Mouse (Mus musculus) kidney, embryonic 15.5 days (tissue): ENCODE data around the gene Cerkl. TPM values are rescaled to one million over a fixed set of nuclear protein-coding genes. Genes with fewer than 3 reads are reported as not detected.

Experiments used
- polyA plus RNA-seq: library from polyadenylated mRNA; unstranded; fragments of >200 nt; fragmentation: Nextera tagmentation; extraction: Ambion mirVana; gene quantifications from 2 replicates; pipeline ENCODE4 v1.2.1, GENCODE M21; 2015

The Cerkl gene
- polyA plus RNA-seq, 1 experiment from 2014 or later = 2.3 TPM

Other genes with a start within 250 kb of the Cerkl start
- 4.9 and 5.5 TPM in 2 replicates for gene Itga4, start 201.4 kb downstream of the Cerkl start, polyA plus RNA-seq
- gene Neurod1, start within 50 bp of the Cerkl start, polyA plus RNA-seq = 0.05 TPM in 1 of 2 replicates, not detected in the other
- gene Itprid2, start 178.6 kb upstream of the Cerkl start, polyA plus RNA-seq = 18.5 and 19.4 TPM in 2 replicates